Mouse (Mus musculus) right cerebral cortex, adult 18-20 months (tissue): ENCODE data around the gene Tpi1.
"Not testable (repeated sequence)": the region's sequence is repeated elsewhere in the genome, so short reads cannot be mapped to it uniquely, and the experiment has no call there.

ENCODE experiments used
- DNase-seq: peaks from one replicate; pipeline ENCODE4 v3.0.0; 2022; ENCODE audit warnings: mixed read lengths

The Tpi1 gene

DNA sequence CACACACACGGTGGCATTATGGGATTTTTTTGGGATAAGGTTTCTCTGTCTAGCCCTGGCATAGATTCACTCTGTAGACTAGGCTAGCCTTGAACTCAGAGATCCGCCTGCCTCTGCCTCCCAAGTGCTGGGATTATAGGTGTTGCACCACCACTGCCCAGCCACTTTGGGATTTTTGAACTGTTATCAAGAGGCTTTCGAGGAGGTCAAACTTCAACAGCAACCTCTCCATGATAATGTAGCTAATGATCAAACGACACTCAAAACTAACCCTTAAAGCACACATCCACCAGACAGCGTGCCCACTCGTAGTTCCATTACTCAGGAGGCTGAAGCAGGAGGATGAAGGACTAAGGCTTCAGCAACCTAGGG, 6.1 kb downstream of the Tpi1 start:
- no peak for DNase-seq

DNA sequence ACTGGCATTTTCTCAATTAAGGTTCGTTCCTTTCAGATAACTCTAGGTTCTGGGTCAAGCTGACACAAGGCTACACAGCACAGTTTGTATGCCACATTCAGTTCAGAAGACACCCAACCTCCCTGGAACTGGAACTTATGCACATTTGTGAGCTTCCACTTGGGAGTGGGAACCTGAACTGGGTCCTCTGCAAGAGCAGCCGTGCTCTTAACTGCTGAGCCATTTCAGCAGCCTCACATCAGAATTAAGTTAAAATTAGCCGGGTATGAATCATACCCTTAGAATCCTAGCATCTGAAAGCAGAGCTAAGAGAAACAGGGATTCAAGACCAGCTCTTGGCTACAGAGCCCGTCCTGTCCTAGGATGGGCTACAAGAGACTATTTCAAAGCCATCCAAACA, 6.7 kb downstream of the Tpi1 start:
- DNase-seq = peak; percentile 55

DNA sequence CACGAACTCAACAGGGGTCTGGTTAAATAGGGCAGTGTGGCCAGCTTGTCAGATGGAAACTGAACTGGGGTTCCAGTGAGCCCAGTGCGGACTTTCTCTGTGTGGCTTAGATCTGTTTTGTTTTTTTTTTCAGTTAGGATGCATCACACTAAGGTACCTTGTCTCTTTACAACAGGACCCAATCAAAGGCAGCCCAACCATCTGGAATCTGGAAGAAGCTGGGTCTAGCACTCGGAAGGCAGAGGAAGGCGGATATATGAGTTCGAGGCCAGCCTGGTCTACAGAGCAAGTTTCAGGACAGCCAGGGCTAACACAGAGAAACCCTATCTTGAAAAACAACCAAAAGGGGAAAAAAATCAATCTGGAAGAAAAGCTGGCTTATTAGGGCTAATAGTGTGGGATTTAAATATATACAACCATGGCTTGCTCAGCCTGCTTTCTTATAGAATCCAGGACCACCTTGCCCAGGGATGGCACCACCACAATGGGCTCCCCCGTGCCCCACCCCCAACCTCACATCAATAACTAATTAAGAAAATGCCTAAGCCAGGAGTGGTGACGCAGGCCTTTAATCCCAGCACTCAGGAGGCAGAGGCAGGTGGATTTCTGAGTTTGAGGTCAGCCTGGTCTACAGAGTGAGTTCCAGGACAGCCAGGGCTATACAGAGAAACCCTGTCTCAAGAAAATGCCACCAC, 7.5 kb downstream of the Tpi1 start:
- no peak for DNase-seq

DNA sequence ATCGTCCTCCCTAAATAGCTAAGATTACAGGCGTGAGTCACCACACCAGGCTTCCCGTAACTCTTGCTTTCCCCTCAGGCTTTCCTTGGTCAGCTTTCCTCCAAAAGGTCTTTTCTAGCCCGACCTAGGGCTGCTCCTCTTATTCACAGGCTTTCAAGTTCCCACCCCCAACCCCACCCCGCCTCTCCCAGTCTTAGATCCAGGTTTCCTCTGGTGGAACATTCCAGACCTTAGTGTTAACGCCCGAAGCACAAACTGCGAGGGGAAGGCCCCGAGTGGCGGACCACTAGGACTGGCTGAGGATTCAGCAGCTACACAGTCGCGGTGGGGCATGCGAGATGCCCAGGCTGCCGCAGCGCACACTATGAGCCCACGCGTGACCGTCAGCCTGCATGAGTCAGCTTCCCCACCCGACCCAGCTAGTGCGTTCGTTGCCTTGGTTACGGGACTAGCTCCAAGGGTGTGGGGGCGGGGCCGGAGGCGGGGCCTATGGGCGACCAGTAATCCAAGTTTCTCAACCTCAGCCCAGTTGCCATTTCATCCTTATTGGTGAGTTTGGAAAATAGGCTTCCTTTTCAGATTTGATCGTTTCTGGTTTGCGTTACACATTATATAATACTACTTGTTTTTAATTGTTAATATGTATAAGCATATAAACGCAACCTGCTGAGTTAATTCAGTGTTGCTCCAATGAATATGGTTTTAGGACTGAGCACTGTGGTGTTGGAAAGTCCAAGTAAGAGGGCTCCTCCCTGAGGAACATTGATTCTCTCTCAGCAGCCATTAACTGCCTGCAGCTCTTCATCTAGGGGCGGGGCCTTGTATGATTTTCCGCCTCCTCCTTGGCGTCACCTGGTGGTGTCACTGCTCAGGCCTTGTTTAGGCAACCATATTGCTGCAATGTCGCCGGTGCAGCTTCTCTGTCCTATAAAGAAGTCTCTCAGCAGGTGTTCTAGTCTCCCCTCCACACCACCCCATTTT, 8.5 kb downstream of the Tpi1 start:
- peak; percentile 97 for DNase-seq

DNA sequence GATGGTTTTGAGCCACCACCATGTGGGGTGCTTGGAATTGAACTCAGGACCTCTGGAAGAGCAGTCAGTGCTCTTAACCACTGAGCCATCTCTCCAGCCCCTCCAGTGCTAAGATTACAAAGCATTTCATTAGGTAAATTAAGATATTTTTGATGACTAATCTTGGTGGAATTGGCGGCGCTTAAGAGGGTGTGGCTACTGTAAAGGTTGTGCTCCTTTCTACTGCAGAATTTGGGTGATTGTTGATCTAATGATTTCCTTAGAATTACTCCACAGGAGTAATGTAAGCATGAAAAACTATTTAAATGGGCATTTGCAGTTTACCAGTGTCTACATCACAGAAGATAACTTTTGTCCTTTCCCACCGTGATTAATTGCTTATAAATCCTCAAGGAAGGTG, 9.8 kb downstream of the Tpi1 start:
- DNase-seq = no peak

DNA sequence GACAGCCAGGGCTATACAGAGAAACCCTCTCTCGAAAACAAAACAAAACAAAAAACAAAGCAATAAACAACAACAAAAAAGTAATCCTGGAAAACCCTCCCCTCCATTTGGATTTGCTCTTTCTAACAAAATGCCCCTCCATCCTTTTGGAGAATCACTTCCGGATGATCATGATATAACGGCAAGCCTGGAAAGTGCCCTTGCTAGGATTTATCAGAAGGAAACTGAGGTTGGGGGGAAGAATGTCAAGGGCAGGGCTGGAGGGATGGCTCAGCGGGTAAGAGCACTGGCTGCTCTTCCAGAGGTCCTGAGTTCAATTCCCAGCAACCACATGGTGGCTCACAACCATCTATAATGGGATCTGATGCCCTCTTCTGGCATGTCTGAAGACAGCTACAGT, 10.4 kb downstream of the Tpi1 start:
- not testable (repeated sequence) for DNase-seq

DNA sequence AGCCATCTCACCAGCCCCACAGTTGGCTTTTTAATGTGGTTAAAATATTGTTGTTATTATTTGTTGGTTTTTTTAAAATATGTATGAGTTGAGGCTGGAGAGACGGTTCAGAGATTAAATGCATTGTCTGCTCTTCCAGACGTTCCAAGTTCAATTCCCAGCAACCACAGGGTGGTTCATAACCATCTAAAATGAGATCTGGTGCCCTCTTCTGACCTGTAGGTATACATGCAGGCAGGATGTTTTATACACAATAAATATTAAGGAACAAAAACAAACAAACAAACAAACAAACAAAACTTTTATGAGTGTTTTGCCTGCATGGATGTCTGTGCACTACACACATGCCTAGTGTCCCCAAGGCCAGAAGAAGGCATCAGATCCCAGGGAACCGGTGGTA, 11.0 kb downstream of the Tpi1 start:
- no peak for DNase-seq

DNA sequence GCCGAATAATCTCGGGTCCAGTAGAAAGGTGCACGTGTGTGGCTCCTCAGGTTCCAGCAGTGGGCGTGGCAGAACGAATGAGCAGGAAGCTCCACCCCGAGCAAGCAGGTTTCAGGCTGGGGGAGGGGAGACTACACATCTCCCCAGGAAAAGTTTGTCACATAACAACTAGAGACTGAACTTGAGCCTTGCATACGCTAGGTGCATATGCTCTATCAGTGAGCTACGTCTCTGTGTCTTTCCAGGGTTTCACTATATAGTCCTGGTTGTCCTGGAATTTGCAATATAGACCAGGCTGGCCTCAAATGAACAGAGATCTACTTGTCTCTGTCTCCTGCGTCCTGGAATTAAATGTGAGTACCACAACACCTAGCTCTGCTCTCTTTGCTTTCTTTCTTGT, 11.7 kb downstream of the Tpi1 start:
- not testable (repeated sequence) for DNase-seq

DNA sequence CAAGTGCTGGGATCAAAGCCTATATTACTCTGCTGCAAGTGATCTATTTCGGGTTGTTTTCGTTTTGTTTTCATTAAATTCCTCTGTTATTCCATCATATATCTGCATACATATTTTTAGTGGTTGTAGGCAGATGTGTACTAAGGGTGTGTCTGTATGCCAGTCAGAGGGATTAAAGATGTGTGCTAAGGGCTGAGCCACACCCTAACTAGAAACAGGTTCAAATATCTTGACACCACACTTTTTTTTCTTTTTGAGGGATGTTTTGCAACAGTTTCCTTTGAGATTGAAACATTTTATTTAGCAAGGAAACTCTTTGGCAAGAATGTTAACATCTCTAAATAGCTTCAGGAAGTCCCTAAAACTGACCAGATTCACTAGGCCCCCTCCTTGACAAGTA, 17.9 kb downstream of the Tpi1 start:
- DNase-seq = no peak

DNA sequence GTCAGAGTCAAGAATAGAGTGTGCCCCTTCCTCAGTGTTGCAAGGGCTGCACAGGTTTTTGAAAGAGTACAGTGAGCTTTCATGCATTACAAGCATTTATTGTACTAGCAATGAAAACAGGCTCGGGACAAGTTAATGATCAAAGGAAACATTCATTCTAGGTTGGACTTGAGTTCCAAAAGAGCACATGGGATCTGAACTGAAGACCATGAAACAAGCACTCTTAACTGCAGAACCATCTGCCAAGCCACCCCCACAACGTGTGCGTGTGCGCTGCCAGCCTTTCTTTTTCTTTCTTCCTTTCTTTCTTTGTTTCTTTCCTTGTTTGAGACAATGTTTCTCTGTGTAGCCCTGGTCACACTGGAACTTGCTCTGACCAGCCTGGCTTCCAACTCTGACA, 18.3 kb downstream of the Tpi1 start:
- DNase-seq = no peak

DNA sequence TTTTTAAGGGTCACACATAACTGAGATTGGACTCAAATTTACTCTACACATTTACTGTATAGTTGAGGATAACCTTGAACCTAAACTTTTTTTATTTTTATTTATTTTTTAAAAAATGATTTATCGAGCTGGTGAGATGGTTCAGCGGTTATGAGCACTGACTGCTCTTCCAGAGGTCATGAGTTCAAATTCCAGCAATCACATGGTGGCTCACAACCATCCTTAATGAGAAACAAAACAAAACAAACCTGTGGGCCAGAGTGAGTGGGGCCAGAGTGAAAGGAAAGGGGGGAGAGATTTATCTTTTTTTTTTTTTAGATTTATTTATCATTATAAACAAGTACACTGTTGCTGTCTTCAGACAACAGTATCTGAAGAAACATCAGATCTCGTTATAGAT, 22.2 kb downstream of the Tpi1 start:
- DNase-seq = no peak

DNA sequence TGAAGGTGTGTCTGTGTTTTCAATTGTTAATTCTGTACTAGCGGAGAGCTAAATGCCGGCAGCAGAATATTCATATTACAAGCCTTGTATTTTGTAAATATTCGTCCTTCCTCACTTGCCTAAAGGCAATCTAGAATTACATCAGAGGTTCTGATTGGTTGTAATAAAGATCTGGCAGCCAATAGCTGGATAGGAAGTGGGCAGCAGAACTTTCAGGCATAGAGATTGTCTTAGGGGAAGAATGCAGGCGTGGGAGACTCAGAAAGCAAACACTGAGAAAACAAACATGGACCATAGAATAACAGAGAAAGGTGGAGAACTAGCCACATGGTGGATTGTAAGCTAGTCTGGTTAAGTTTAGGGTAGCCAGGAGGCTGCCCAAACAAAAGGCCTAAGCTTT, 24.0 kb downstream of the Tpi1 start:
- DNase-seq = no peak

DNA sequence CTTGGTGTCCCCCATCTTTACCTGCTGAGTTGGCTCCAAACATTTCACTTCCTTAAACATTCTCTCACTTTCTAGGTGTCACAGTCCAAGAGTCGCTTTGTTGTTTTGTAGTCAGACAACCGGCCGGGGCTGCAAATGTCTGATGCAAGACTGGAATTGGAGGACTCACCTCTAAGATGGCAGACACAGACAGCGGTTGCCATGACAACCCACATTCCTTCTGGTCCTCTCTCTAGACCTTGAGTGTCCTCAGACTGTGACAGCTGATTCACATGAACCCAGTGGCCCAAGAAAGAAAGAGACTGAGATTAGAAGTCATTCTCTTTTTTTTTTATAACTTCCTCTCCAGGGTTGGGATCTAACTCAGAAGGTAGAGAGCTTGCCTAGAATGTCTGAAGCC, 24.6 kb downstream of the Tpi1 start:
- DNase-seq = no peak

DNA sequence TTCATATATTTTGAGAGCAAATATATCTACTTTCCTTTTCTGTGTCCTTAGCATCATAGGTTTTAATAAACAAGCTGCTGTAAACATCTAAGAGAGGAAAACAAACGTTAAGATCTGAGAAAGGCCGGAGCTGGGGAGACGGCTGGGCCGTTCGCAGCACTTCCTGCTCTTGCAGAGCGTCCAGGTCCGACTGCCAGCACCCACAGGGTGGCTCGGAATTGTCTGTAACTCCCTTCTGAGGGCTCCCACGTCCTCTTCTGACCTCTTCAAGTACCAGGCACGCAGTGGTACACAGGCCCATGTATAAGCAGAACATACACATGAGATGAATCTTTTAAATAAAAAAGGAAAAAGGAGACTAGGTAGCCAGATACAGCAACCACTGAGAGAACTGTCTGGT, 26.4 kb downstream of the Tpi1 start:
- no peak for DNase-seq

DNA sequence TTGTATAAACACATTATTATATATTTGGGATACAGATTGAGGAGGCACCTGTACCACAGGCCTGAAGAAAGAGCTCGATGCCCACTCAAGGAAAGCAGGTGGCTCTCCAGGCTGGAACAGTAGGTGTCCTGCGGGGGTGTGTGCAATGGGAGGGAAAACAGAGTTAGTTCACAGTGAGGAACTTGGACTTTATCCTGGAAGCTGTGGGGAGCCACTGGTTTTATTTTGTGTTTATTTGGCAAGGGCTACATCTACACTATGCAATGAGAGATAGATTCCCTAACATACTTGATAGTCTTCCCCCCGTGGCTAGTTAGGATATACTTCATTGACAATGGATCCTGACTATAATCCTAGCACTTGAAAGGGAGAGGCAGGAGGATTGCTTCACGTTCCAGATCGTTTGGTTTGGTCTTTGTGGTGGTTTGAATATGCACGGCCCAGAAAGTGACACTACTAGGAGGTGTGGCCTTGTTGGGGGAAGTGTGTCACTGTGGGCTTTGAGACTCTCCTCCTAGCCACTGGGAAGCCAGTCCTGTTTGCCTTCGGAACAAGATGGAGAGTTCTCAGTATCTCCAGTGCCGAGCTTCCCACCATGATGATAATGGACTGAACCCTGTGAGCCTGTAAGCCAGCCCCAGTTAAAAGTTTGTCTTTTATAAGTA, 27.2 kb downstream of the Tpi1 start:
- peak; percentile 61 for DNase-seq

DNA sequence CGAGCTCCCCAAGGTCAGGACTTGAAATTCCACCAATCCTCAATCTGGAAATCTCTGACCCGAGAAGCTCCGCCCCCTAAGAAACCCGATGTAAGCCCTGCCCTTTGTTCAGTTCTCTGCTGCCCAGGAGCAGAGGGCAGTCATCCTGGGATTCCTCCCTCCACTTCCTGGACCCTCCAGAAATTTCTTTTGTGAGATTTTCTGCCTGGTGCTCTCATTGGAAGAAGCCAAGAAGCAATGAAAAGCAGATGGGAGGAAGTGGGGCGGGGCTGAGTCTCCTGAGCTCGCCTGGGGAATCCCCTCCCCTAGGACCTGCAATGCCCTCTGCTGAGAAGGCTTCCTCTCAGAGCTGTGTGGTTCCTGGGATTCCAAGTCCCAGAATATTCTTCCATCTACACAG, 31.7 kb downstream of the Tpi1 start:
- no peak for DNase-seq

DNA sequence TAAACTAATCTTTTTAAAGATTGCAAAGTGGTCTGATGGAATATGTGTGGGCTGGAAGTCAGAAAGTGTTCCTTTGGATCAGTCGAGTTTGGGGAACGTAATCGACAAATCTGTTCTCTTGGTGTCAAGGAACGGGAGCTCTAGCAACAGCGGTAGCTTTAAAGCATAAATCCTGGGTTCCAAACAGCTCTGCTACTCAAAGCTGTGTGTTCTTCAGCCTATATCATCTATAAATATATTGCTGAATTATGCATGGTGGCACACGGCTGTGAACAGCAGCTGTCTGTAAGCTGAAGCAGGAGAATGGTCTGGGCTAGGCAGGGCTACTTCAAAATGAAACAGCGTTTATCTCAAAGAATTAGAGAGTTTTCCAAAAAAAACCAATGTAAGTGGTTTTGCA, 33.2 kb downstream of the Tpi1 start:
- DNase-seq = no peak

DNA sequence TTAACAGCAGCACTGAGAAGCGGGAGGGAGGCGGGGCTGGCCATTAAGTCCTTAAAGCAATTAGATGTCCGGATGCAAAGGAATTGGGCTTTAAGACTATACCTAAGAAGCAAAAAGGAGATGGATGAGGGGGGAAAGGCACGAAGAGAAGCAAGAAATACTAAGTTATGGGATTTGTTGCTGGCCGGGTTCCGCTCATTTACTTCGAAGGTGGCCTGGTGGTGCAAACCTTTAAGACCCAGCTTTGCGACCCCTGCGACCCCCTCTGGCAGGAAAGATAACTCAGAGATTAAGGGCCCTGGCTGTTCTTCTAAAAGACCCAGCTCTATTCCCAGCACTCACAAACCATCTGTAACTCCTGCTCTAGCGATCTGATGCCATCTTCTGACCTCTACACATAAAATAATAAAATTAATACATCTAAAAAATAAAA, 34.1 kb downstream of the Tpi1 start:
- no peak for DNase-seq

DNA sequence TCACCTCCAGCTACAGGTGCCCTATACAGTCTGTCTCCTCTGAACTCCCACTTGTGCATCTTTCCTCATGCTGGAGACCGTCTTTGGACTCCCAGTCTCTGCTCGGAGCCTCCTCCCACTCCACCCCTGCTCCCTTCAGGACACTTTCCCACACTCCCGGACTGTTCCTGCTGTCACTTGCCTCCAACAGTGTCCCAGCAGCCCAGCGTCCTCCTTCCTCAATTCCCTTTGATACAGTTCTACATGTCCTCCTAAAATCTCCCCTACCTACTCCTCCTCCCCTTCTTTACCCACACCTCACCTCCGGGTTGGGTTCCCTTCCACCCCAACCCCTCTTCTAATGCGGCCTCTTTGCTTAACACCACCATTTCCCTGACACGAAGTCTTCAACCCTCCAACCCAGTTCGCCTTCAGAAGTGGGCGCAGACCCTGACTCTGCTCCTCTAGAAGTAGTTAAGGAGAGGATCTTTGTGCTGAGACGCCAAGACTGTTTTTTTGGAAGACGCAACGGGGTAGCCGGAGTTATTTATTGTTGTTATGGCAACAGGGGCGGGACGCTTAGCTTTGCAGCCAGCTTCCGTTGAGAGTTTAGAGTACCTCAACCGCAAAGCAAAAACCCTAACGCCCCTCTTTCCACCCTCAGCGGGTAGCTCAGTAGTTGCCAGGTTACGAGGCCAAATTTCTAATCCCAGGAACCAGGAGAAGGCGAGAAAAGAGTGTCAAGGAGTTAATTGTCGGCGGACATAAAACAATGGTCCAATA, 34.7 kb downstream of the Tpi1 start, which contains the start of gene Lrrc23:
Gene Lrrc23, minus strand, starts transcription at position 506 of the 762 bp plus-strand sequence.
- DNase-seq = no peak

DNA sequence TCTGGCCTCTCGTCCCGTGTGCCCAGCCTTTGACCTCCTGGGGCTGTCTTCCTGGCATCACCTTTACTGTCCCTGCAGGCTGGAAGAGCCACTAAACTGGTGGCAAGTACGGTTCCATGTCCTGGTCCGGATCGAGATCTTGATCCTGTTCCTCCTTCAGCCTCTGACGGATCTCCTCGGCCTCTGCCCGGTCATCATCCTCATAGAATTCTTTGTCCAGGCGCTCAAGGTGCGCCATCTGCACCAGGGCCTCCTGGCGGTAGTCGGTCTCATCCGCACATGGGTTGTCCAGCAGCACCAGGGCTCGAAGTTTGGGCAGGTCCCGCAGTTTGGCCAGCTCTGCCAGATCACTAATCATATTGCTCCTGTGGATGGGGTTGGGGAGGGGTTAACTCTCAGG, 43.6 kb downstream of the Tpi1 start:
- DNase-seq = no peak

DNA sequence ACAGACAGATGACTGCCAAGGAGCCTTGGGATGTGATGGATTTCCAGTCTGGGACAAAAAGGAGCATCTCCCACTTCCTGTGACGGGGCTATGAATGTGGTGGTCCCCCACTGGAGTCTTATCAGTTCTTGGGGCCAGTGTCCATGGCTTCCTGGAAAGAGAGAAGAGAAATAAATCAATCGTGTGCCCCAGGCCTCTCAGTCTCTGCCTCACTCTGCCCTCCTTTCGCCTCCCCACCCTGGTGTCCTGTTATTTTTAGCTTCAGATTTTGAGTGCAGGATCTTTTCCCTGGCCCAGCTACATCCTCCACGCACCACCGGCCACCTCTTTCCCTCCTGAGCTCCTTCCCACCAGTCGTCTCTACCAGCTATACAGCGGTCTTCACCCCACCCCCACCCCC, 44.1 kb downstream of the Tpi1 start:
- no peak for DNase-seq

DNA sequence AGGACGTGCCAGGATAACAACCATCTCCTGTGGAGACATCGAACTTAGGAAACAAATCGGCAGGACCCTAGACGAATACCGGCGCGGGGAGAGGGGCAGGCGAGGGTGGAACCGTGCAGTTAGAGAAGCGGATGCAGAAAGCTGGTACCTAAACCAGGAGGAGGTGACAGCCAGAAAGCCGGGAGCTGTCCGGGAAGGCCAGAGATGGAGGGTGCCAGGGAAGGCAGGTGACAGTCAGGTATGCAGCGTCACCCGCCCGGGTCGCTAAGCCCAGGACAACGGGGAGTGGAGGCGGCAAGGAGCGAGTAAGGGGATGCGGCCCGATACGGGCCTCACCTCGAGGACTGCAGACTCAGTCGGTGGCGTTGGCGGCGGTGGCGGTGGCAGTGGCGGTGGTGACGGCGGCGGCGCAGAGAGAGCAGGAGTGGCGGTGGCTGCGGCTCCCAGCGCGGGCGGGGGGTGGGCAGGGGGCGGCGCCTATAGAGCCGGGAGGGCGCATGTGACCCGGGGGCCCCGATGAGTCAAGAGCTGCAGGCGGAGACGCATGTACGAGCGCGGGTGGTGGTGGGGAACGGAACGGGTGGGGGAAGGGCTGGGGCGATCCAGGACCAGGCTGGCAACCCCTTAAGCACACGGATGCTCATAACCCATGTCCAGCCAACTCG, 44.9 kb downstream of the Tpi1 start, which contains the start of gene Eno2:
Gene Eno2, minus strand, starts transcription at position 573 of the 665 bp plus-strand sequence.
- peak; percentile 87 for DNase-seq
